Mouse (Mus musculus) hindbrain, postnatal 0 days (tissue): ENCODE results near the gene Pmfbp1. TPM values are rescaled to one million over a fixed set of nuclear protein-coding genes. Genes with fewer than 3 reads are reported as not detected.

Experiments used
- ATAC-seq: fragments of 200-750 bp; cut with Nextera tagmentation; 2 replicates; pipeline ENCODE4 v1.8.0; 2017; ENCODE audit warnings: mild to moderate bottlenecking, moderate TSS enrichment, moderate library complexity
- DNase-seq: peaks from one replicate; pipeline ENCODE4 v3.0.0-alpha.2; 2015; ENCODE audit warnings: low spot score
- H3K27ac ChIP-seq: fragments of 300-500 bp; sonication (generic); 2 replicates; pipeline ENCODE4 v1.5.1; 2014; ENCODE audit warnings: mild to moderate bottlenecking
- H3K27me3 ChIP-seq: fragments of 300-500 bp; sonication (generic); 2 replicates; pipeline ENCODE4 v1.6.1; 2014; ENCODE audit warnings: low read length, mixed read lengths; ENCODE audit not compliant: insufficient read depth
- H3K36me3 ChIP-seq: fragments of 300-500 bp; sonication (generic); 2 replicates; pipeline ENCODE4 v1.6.1; 2014; ENCODE audit warnings: low read length, mixed read lengths; ENCODE audit not compliant: insufficient read depth
- H3K4me1 ChIP-seq: fragments of 300-500 bp; sonication (generic); 2 replicates; pipeline ENCODE4 v1.6.1; 2014; ENCODE audit warnings: antibody characterized with exemption, low read length, mixed read lengths; ENCODE audit not compliant: insufficient read depth
- H3K4me2 ChIP-seq: fragments of 300-500 bp; sonication (generic); 2 replicates; pipeline ENCODE4 v1.6.1; 2014; ENCODE audit warnings: low read depth, mild to moderate bottlenecking, low read length, moderate library complexity, mixed read lengths
- H3K4me3 ChIP-seq: fragments of 300-500 bp; sonication (generic); 2 replicates; pipeline ENCODE4 v1.5.1; 2014; ENCODE audit warnings: low read length
- H3K9ac ChIP-seq: fragments of 300-500 bp; sonication (generic); replicated peaks from 2 replicates; pipeline ENCODE4 v1.6.1; 2014; ENCODE audit warnings: mild to moderate bottlenecking, low read length, moderate library complexity, mixed read lengths
- H3K9me3 ChIP-seq: fragments of 300-500 bp; sonication (generic); 2 replicates; pipeline ENCODE4 v1.6.1; 2016; ENCODE audit warnings: low read length, mixed read lengths
- CTCF ChIP-seq: IDR thresholded peaks from 2 replicates; pipeline ENCODE4 v1.5.1; 2016; ENCODE audit warnings: antibody characterized with exemption, control low read depth, low read depth
- WGBS: fragments of 180-500 bp; shearing (Covaris S2); extraction: QIAGEN DNeasy Blood & Tissue Kit; methylation state at CpG from one replicate; pipeline ENCODE4 v1.1.7; 2014; 5-methylcytosine and 5-hydroxymethylcytosine counted together
- polyA plus RNA-seq: library from polyadenylated mRNA; unstranded; fragments of >200 nt; fragmentation: Nextera tagmentation; extraction: Ambion mirVana; gene quantifications from 2 replicates; pipeline ENCODE4 v1.2.1, GENCODE M21; 2015
- total RNA-seq: library from RNA; depleted of rRNA; stranded (reverse); fragments of >200 nt; gene quantifications from 2 replicates; pipeline ENCODE4 v1.2.3, GENCODE M21; 2014

Pmfbp1 gene
- total and polyA plus RNA-seq, 2 experiments from 2014 or later, result 1.2 to 2.0 TPM

- DNase-seq (peak; percentile 33), ATAC-seq (peak; percentile 25; the same call in 1 of the 2 replicates)
- H3K27me3 ChIP-seq, result no peaks in the 10 kb centered on the region
- TF ChIP-seq CTCF, result no peak
- no peaks in the 10 kb centered on the region for H3K9me3 ChIP-seq
- H3K4me1 ChIP-seq, result peaks cover 22% of the 10 kb centered on the region; the same call in 1 of the 2 replicates
- H3K4me3 ChIP-seq, result 0 out of 2 replicates have a peak overlapping the region, but pooled peaks have one; percentile 18
- peak overlapping the region; percentile 52 for H3K4me2 ChIP-seq
- peak overlapping the region; percentile 68 for H3K27ac ChIP-seq
- 0 out of 2 replicates have a peak overlapping the region, but pooled peaks have one; percentile 15 for H3K9ac ChIP-seq
- 13% methylated on average over 13 of the region's 13 CpGs for WGBS
- H3K36me3 ChIP-seq, result no peaks in the 10 kb centered on the region
Observed at GRCm38 (mm10) chr8:109463677-109464313, 30.0 kb upstream of the Pmfbp1 start.

GRCm38 (mm10) chr8:109464451-109464891 is 29.4 kb upstream of the Pmfbp1 start:
- no peaks in the 10 kb centered on the region for H3K27me3 ChIP-seq
- H3K9me3 ChIP-seq, result no peaks in the 10 kb centered on the region
- 0 out of 2 replicates have a peak overlapping the region, but pooled peaks have one; percentile 15 for H3K9ac ChIP-seq
- 15% methylated on average over 15 of the region's 15 CpGs for WGBS
- H3K27ac ChIP-seq, result peak overlapping the region; percentile 68
- no peaks in the 10 kb centered on the region for H3K36me3 ChIP-seq
- H3K4me3 ChIP-seq, result 0 out of 2 replicates have a peak overlapping the region, but pooled peaks have one; percentile 18
- H3K4me1 ChIP-seq, result peaks cover 22% of the 10 kb centered on the region; the same call in 1 of the 2 replicates
- H3K4me2 ChIP-seq, result peak overlapping the region; percentile 52
- DNase-seq (peak; percentile 92), ATAC-seq (peak; percentile 81)
- no peak for TF ChIP-seq CTCF

- no peak for DNase-seq
Observed at GRCm38 (mm10) chr8:109465056-109465455, 28.8 kb upstream of the Pmfbp1 start.

GRCm38 (mm10) chr8:109465761-109466160 is 28.1 kb upstream of the Pmfbp1 start:
- no peak for DNase-seq
- Histone ChIP-seq H3K36me3 (no peaks in the 10 kb centered on the region), H3K4me3 (no peak overlapping the region), H3K27ac (0 out of 2 replicates have a peak overlapping the region, but pooled peaks have one; percentile 11), H3K4me2 (no peak overlapping the region), H3K4me1 (peaks cover 22% of the 10 kb centered on the region; the same call in 1 of the 2 replicates), H3K27me3 (no peaks in the 10 kb centered on the region), H3K9ac (no peak overlapping the region), H3K9me3 (no peaks in the 10 kb centered on the region)
- 54% methylated on average over 3 of the region's 3 CpGs for WGBS
- TF ChIP-seq CTCF, result no peak
- no peak for ATAC-seq

More at GRCm38 (mm10) chr8:109465056-109465455, 28.8 kb upstream of the Pmfbp1 start:
- Histone ChIP-seq H3K9ac (no peak overlapping the region), H3K4me1 (peaks cover 22% of the 10 kb centered on the region; the same call in 1 of the 2 replicates), H3K27ac (peak overlapping the region; percentile 64), H3K27me3 (no peaks in the 10 kb centered on the region), H3K4me3 (no peak overlapping the region), H3K9me3 (no peaks in the 10 kb centered on the region), H3K4me2 (peak overlapping the region; percentile 52; the same call in 1 of the 2 replicates), H3K36me3 (no peaks in the 10 kb centered on the region)
- no peak for TF ChIP-seq CTCF
- WGBS, result 46% methylated on average over 3 of the region's 3 CpGs
- ATAC-seq, result peak; percentile 28; the same call in 1 of the 2 replicates

GRCm38 (mm10) chr8:109467516-109467915 is 26.3 kb upstream of the Pmfbp1 start:
- peaks cover 22% of the 10 kb centered on the region; the same call in 1 of the 2 replicates for H3K4me1 ChIP-seq
- no peak overlapping the region for H3K4me3 ChIP-seq
- WGBS, result 24% methylated on average over 5 of the region's 5 CpGs
- H3K4me2 ChIP-seq, result no peak overlapping the region
- DNase-seq (peak; percentile 78), ATAC-seq (no peak)
- no peaks in the 10 kb centered on the region for H3K27me3 ChIP-seq
- peak; percentile 81 for TF ChIP-seq CTCF
- no peaks in the 10 kb centered on the region for H3K9me3 ChIP-seq
- no peaks in the 10 kb centered on the region for H3K36me3 ChIP-seq
- H3K27ac ChIP-seq, result no peak overlapping the region
- H3K9ac ChIP-seq, result no peak overlapping the region

- 83% methylated on average over 11 of the region's 11 CpGs for WGBS
- H3K27ac ChIP-seq, result no peak overlapping the region
- H3K36me3 ChIP-seq, result no peaks in the 10 kb centered on the region
- TF ChIP-seq CTCF, result no peak
- no peaks in the 10 kb centered on the region for H3K27me3 ChIP-seq
- H3K4me1 ChIP-seq, result peaks cover 22% of the 10 kb centered on the region; the same call in 1 of the 2 replicates
- DNase-seq (no peak), ATAC-seq (no peak)
- H3K9ac ChIP-seq, result no peak overlapping the region
- H3K4me3 ChIP-seq, result no peak overlapping the region
- H3K4me2 ChIP-seq, result no peak overlapping the region
- H3K9me3 ChIP-seq, result no peaks in the 10 kb centered on the region
Observed at GRCm38 (mm10) chr8:109468112-109468511, 25.7 kb upstream of the Pmfbp1 start.
